Mouse (Mus musculus) intestine, embryonic 14.5 days (tissue): Measurements from ENCODE around the gene Nrap. TPM values are rescaled to one million over a fixed set of nuclear protein-coding genes. Genes with fewer than 3 reads are reported as not detected.
A peak's percentile ranks its signal among the peaks of the same experiment; 100 is the strongest.

Source experiments
- ATAC-seq: fragments of 200-750 bp; cut with Nextera tagmentation; replicated peaks from 2 replicates; pipeline ENCODE4 v1.8.0; 2017; ENCODE audit warnings: low read depth, moderate number of reproducible peaks, moderate TSS enrichment, moderate library complexity; ENCODE audit not compliant: low FRiP score, low TSS enrichment
- DNase-seq: peaks from one replicate; pipeline ENCODE4 v3.0.0-alpha.2; 2018; ENCODE audit warnings: low spot score
- H3K27ac ChIP-seq: fragments of 300-500 bp; sonication (generic); 2 replicates; pipeline ENCODE4 v1.5.1; 2014; ENCODE audit warnings: low read depth, mild to moderate bottlenecking, control low read depth
- H3K27me3 ChIP-seq: fragments of 300-500 bp; sonication (generic); replicated peaks from 2 replicates; pipeline ENCODE4 v1.6.1; 2014; ENCODE audit warnings: low read length, control low read depth; ENCODE audit not compliant: control insufficient read depth, insufficient read depth
- H3K36me3 ChIP-seq: fragments of 300-500 bp; sonication (generic); 2 replicates; pipeline ENCODE4 v1.6.1; 2014; ENCODE audit warnings: low read length, control low read depth; ENCODE audit not compliant: control insufficient read depth, insufficient read depth
- H3K4me1 ChIP-seq: fragments of 300-500 bp; sonication (generic); replicated peaks from 2 replicates; pipeline ENCODE4 v1.6.1; 2014; ENCODE audit warnings: low read length, control low read depth, mixed read lengths; ENCODE audit not compliant: control insufficient read depth, insufficient read depth
- H3K4me2 ChIP-seq: fragments of 300-500 bp; sonication (generic); 2 replicates; pipeline ENCODE4 v1.6.1; 2014; ENCODE audit warnings: low read length
- H3K4me3 ChIP-seq: fragments of 300-500 bp; sonication (generic); 2 replicates; pipeline ENCODE4 v1.5.1; 2014; ENCODE audit warnings: low read depth, low read length, control low read depth, mixed read lengths
- H3K9ac ChIP-seq: fragments of 300-500 bp; sonication (generic); 2 replicates; pipeline ENCODE4 v1.6.1; 2014; ENCODE audit warnings: mild to moderate bottlenecking, low read length
- H3K9me3 ChIP-seq: fragments of 300-500 bp; sonication (generic); 2 replicates; pipeline ENCODE4 v1.6.1; 2016; ENCODE audit warnings: low read length, control low read depth; ENCODE audit not compliant: control insufficient read depth
- WGBS: fragments of 180-500 bp; shearing (Covaris S2); extraction: QIAGEN DNeasy Blood & Tissue Kit; methylation state at CpG from one replicate; pipeline ENCODE4 v1.1.7; 2014; 5-methylcytosine and 5-hydroxymethylcytosine counted together
- polyA plus RNA-seq: library from polyadenylated mRNA; unstranded; fragments of >200 nt; fragmentation: Nextera tagmentation; extraction: Ambion mirVana; gene quantifications from 2 replicates; pipeline ENCODE4 v1.2.1, GENCODE M21; 2014

The Nrap gene
- polyA plus RNA-seq, 1 experiment from 2014 or later, result 0.26 TPM

- peak; percentile 77 for ATAC-seq
- Histone ChIP-seq H3K27ac (no peak overlapping the region), H3K4me2 (no peak overlapping the region), H3K9ac (no peak overlapping the region), H3K27me3 (no peaks in the 10 kb centered on the region), H3K4me1 (peaks cover 9% of the 10 kb centered on the region), H3K9me3 (no peaks in the 10 kb centered on the region), H3K4me3 (no peak overlapping the region), H3K36me3 (no peaks in the 10 kb centered on the region)
- 47% methylated on average over 7 of the region's 7 CpGs for WGBS
- DNase-seq, result peak; percentile 88
Observed at GRCm38 (mm10) chr19:56294654-56295399, 95.0 kb downstream of the Nrap start.

DNA sequence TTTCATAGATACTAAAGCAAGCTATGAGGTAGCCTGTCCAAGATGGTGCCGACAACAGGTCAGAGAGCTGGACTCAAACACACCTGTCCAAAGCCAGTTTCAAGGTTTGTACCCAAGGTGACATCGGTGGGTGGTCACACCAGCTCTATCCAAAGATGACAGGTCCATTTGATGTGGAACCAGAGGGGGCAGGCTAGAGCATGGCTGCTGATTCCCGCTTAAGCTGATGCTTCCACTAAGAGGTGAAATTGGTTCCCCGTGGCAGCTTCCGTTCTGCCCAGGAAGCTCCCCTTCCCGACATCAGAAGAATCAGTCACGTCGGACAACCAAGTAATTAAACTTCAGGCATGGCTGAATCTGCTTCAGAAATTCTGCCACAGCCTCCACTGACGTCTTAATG, 97.5 kb downstream of the Nrap start:
- no peaks in the 10 kb centered on the region for H3K27me3 ChIP-seq
- no peak overlapping the region for H3K4me2 ChIP-seq
- DNase-seq, result no peak
- no peak overlapping the region for H3K9ac ChIP-seq
- no peak for ATAC-seq
- H3K27ac ChIP-seq, result no peak overlapping the region
- WGBS, result 77% methylated on average over 9 of the region's 9 CpGs
- no peaks in the 10 kb centered on the region for H3K9me3 ChIP-seq
- peaks cover 9% of the 10 kb centered on the region for H3K4me1 ChIP-seq
- H3K36me3 ChIP-seq, result no peaks in the 10 kb centered on the region
- no peak overlapping the region for H3K4me3 ChIP-seq

- 36% methylated on average over 6 of the region's 6 CpGs for WGBS
- Histone ChIP-seq H3K9me3 (no peaks in the 10 kb centered on the region), H3K27ac (no peak overlapping the region), H3K4me3 (no peak overlapping the region), H3K27me3 (no peaks in the 10 kb centered on the region), H3K4me1 (peaks cover 9% of the 10 kb centered on the region), H3K36me3 (no peaks in the 10 kb centered on the region), H3K4me2 (no peak overlapping the region), H3K9ac (no peak overlapping the region)
- no peak for ATAC-seq
- DNase-seq, result no peak
Observed at GRCm38 (mm10) chr19:56291898-56292297, 97.9 kb downstream of the Nrap start.

DNA sequence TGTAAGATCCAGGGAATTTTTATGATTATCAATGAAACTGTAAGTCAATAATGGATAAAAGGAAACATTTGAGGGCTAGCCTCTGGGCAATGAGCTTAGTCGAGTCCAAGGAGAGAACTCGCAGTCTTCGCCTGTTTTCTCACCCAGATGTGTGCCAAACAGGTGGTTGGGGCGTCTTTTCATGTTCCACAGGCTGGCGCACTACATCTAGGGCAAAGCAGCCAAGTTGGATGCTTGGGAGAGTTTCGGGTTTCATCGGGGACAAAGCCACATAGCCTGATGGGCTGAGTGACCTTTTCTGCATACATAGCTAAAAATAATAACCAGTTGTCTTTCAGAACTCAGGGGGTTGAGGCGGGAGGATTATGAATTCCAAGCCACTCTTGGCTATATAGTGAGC, 100.2 kb downstream of the Nrap start:
- H3K9me3 ChIP-seq, result no peaks in the 10 kb centered on the region
- no peaks in the 10 kb centered on the region for H3K27me3 ChIP-seq
- no peak overlapping the region for H3K4me3 ChIP-seq
- no peak for ATAC-seq
- H3K27ac ChIP-seq, result no peak overlapping the region
- no peak overlapping the region for H3K9ac ChIP-seq
- peaks cover 5% of the 10 kb centered on the region; the same call in 1 of the 2 replicates for H3K4me1 ChIP-seq
- no peaks in the 10 kb centered on the region for H3K36me3 ChIP-seq
- 84% methylated on average over 8 of the region's 8 CpGs for WGBS
- DNase-seq, result no peak
- H3K4me2 ChIP-seq, result peak overlapping the region; percentile 39; the same call in 1 of the 2 replicates

DNA sequence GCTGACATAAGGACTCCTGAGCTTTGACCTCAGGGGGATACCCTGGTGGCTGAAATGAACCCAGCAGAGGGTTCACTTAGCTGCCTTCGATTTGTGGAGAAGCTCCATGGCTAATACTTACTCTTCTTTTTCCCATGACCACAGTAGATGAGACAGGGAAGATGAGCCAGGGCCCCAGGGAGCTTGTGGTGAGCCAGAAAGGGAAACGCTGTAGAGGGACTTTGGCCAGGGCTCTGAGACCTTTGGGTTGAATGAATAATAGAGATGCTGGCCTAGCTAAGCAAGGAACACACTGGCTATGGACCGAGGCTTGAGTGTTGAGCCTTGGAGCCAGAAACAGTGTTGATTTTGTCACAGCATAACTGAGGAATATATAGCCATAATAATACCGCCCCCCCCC, 101.4 kb downstream of the Nrap start:
- Histone ChIP-seq H3K36me3 (no peaks in the 10 kb centered on the region), H3K4me1 (peaks cover 3% of the 10 kb centered on the region; the same call in 1 of the 2 replicates), H3K4me2 (peak overlapping the region; percentile 39), H3K27ac (peak overlapping the region; percentile 29), H3K27me3 (no peaks in the 10 kb centered on the region), H3K9me3 (no peaks in the 10 kb centered on the region), H3K9ac (no peak overlapping the region), H3K4me3 (peak overlapping the region; percentile 15)
- DNase-seq, result no peak
- ATAC-seq, result no peak
- WGBS, result 65% methylated on average over 4 of the region's 4 CpGs

DNA sequence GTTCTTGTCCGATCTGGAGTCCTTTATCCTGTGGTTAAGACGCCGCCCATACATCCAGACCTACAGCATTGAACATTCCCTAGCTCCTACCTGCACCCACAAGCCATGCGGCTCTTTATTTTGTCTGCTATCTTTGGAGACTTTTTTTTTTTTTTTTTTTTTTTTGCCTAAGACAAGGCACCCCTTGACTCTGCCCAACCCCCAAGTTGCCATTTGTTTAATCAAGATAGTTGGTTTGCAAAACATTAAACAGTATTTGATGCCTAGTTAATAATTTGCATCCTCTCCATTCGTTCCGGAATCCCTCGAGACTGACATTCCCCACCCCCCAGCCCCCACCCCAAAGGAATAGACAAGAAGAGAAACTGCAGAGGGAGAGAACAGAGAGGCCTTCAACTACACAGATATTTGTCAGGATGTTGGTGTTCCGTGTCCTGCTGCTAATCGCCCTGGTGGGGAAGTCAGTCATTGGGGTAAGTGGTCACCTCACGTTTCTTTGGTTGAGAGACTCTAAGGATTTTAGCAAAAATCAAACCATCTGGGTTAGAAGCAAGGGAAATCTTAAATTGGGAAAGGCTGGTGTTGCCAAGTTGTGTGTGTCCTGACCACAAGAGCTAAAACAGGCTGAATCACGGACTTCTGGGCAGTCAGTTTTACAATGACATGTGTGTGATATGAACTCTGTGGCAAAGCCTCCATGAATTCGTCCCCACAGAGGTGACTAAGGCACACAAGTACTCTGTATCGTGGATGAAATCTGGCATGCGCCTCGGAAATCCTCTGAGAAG, 102.1 kb downstream of the Nrap start:
- Histone ChIP-seq H3K9me3 (no peaks in the 10 kb centered on the region), H3K36me3 (no peaks in the 10 kb centered on the region), H3K4me2 (peak overlapping the region; percentile 39), H3K27ac (peak overlapping the region; percentile 29), H3K9ac (no peak overlapping the region), H3K4me1 (peaks cover 3% of the 10 kb centered on the region; the same call in 1 of the 2 replicates), H3K4me3 (peak overlapping the region; percentile 15), H3K27me3 (no peaks in the 10 kb centered on the region)
- ATAC-seq, result peak; percentile 55; the same call in 1 of the 2 replicates
- DNase-seq, result no peak
- 66% methylated on average over 15 of the region's 15 CpGs for WGBS

- H3K36me3 ChIP-seq, result no peaks in the 10 kb centered on the region
Observed at GRCm38 (mm10) chr19:56286866-56287265, 103.0 kb downstream of the Nrap start, which contains the start of gene Habp2. Habp2 (plus strand) TSS chr19:56287137.

GRCm38 (mm10) chr19:56285222-56285621, 104.6 kb downstream of the Nrap start:
- Histone ChIP-seq H3K4me1 (no peaks in the 10 kb centered on the region), H3K4me3 (no peak overlapping the region), H3K27ac (no peak overlapping the region), H3K9me3 (no peaks in the 10 kb centered on the region), H3K27me3 (no peaks in the 10 kb centered on the region), H3K9ac (no peak overlapping the region), H3K36me3 (no peaks in the 10 kb centered on the region), H3K4me2 (no peak overlapping the region)
- WGBS, result 60% methylated on average over 4 of the region's 4 CpGs
- DNase-seq (no peak), ATAC-seq (no peak)

More at GRCm38 (mm10) chr19:56286866-56287265, 103.0 kb downstream of the Nrap start, which contains the start of gene Habp2:
- DNase-seq (no peak), ATAC-seq (no peak)
- H3K27me3 ChIP-seq, result no peaks in the 10 kb centered on the region
- peak within 1 kb of the TSS; percentile 39 for H3K4me2 ChIP-seq
- no peak within 1 kb of the TSS for H3K9ac ChIP-seq
- peak within 1 kb of the TSS; percentile 29 for H3K27ac ChIP-seq
- H3K4me1 ChIP-seq, result no peaks in the 10 kb centered on the region; the same call in 1 of the 2 replicates
- 62% methylated on average over 7 of the region's 7 CpGs for WGBS
- H3K9me3 ChIP-seq, result no peaks in the 10 kb centered on the region
- peak within 1 kb of the TSS; percentile 15; the same call in 1 of the 2 replicates for H3K4me3 ChIP-seq
